Mouse (Mus musculus) right cerebral cortex, adult 18-20 months (tissue): ENCODE results near the gene Mipol1.
"Not testable (repeated sequence)": the region's sequence is repeated elsewhere in the genome, so short reads cannot be mapped to it uniquely, and the experiment has no call there.

Experiments
- DNase-seq: peaks from one replicate; pipeline ENCODE4 v3.0.0; 2022; ENCODE audit warnings: mixed read lengths

Mipol1 gene

GRCm38 (mm10) chr12:57230192-57230706 is at the start of gene Mipol1, which contains the start of gene Prps1l3:
TSS of gene Mipol1 (plus strand) at chr12:57230427.
TSS of gene Prps1l3 (plus strand) at chr12:57230412.
- peak; percentile 92 for DNase-seq

- no peak for DNase-seq
Observed at GRCm38 (mm10) chr12:57184401-57185147, 45.7 kb upstream of the Mipol1 start.

DNA sequence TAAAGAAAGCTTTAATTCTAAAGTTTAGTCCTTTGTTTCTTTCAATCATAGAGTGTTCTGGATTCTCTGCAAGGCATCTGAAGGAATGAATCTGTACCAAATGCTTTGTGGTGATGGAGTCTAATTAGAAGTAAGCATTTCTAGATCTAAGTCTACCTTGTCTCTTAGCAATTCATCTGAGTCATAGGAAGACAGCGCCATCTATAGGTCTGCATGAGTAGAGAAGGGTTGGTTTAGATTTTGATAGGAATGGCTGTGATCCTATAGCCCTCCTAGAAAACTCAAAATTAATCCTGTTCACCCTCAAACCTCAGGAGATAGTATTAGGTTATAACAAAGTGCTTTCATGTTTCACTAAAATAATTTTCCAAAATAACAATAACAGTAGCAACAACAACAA is 44.8 kb upstream of the Mipol1 start:
- DNase-seq, result no peak

GRCm38 (mm10) chr12:57186126-57186525 is 44.1 kb upstream of the Mipol1 start:
- DNase-seq, result no peak

DNA sequence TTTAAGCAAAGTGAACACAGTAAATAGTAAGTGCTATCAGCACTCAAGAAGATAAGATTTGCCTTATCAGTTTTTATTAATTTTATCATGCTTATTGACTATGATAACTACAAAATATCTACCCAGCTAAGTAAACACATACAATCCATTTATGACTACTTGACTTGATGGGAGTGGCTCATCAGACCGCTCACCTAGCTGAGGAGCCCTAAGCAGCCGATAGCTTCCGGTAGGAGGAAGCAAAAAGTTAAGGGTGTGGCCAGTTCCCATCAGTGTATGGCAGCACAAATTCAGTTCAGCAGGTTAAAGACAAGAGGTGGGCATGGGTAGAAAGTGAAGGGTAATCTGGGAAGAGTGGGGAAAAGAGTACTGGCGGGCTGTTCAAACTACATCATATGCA is 43.2 kb upstream of the Mipol1 start:
- DNase-seq, result no peak

GRCm38 (mm10) chr12:57194609-57195008 is 35.6 kb upstream of the Mipol1 start:
- no peak for DNase-seq

DNA sequence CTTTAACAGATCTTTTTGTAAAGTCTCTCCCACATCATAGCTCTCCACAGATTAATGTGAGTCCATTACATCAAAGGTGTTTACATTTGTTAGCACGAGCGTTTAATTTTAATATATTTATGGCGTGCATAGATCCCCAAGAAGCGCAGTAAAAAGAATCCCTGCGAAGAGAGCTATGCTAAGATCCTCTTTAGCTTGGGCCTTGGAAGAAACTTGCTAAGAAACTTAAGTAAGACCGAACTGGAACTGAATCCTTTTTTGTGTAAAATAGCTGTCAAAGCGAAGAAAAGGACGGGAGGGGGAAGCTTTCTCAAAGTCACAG is 34.0 kb upstream of the Mipol1 start:
- DNase-seq, result no peak

DNA sequence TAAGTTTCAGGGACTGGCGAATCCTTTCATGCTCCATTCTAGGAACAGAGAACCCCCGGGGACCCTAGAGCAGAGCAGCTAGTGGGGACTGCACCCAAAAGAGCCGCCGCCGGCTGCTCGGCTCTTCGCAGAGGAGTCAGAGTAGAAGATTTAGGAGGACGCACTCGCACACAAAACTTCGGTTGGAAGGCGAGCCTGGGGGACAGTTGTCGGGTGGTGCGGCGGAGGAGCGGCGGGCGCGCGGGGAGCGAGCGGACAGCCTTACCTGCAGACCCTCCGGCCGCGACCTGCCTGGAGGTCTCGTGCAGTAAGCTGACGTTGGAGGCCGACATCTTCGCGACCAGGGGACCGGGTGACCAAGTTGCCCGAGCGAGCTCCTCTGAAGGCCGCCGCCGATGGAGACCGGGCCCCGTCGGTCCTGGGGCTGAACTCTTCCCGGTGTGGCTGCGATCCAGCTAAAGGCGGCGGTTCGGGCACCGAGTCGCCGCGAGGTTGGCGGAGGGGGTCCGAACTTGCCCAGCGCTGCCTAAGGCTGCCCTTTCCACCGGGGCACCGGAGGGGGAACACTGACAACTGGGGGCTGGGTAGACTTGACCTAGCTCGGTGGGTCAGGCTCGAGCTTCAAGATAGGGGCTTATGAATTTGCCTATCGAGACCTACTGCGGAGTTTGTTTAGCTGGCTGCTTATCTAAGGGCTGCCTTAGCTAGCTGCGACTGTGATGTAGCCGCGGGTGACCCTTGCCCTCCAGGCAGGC is 33.4 kb upstream of the Mipol1 start:
- no peak for DNase-seq

DNA sequence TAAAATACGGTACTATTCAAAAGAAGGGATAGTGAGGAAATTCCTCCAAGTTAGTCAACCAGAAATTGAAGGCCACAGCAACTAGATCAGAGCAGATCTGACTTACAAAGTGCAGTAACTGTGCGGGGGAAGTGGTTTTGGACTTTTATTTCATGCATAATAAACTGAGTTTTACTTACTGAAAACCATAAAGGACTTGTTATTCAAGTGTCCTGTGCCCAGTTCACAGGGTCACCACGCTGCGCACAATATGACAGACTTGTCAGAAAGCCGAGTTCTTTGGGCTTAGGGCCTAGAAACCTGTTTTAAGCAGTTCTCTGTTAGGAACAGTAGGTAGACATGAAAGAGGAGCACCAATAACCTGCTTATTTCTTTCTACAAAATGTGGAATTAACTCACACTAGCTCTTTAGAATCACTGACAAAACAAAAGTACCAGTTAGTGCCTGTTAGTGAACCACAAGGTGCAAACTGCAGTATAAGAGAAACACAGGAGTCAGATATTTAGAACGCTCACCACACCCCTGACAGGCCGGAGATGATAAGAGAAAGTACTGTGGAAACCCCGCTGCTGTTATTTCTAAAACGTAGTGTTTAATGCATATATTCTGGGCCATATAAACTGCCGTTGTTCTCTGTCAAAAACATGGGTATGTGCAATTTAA is 32.7 kb upstream of the Mipol1 start, which contains the start of gene Slc25a21:
Gene Slc25a21 (minus strand): TSS at position 110 of the 664 bp plus-strand sequence.
- DNase-seq, result no peak

GRCm38 (mm10) chr12:57198269-57198668 is 32.0 kb upstream of the Mipol1 start:
- DNase-seq, result no peak

DNA sequence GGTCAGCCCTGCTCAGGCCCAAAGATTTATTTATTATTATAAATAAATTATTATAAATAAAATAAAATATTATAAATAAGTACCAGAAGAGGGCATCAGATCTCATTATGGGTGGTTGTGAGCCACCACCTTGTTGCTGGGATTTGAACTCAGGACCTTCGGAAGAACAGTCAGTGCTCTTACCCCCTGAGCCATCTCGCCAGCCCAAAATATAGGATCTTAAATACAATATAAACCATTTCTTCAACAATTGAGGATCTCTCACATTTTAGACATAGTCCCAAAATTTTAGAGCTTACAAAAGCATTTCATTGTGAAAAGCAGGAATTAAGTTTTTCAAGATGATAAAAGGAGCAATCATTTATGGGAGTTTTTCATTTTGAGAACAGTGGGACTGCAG is 30.8 kb upstream of the Mipol1 start:
- no peak for DNase-seq

GRCm38 (mm10) chr12:57201901-57202300 is 28.3 kb upstream of the Mipol1 start:
- DNase-seq, result no peak

- no peak for DNase-seq
Observed at GRCm38 (mm10) chr12:57204276-57204851, 25.9 kb upstream of the Mipol1 start.

DNA sequence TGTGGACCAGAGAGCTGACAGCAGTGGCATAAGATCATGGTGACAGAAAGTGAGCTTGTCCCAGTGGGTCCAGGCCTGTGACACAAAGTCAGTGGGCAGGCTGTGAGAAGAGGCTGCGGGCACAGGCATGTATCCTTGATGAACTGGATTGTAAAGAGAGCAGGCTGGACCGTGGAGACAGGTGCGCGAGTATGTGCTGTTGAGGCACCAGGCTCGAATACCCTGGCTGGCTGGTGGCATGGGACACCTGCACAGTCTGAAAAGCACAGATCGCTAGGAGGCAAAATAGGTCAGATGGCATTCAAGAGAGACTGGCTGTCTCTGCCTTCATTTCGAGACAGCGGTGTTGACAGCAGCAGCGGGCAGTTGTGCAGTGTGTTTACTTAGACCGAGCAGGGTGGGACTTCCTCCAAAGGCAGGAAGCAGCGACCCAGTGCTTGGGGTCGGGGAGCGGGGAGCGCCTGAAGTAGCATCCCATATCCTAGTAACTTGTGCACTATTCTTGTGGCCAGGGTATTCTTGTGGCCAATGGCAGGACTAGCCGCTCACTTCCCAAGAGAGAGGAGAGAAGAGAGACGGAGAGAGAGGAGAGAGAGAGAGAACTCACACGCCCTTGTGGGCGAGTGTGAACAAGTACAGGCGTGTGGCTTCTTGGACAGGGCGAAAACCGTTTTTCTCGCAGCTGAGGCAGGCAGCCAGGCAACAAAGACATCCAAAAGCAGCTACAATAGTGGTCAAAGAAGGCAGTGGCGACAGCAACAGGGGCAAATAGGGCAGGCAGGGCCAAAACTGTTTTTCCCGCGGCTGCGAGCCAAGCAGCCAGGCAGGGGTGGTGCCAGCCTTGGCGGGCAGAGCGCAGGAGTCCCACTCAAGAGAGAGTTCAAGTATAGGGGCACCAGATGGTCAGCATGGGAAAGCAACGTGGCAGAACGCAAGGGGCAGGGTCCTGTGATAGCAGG is 18.6 kb upstream of the Mipol1 start:
- peak; percentile 22 for DNase-seq

DNA sequence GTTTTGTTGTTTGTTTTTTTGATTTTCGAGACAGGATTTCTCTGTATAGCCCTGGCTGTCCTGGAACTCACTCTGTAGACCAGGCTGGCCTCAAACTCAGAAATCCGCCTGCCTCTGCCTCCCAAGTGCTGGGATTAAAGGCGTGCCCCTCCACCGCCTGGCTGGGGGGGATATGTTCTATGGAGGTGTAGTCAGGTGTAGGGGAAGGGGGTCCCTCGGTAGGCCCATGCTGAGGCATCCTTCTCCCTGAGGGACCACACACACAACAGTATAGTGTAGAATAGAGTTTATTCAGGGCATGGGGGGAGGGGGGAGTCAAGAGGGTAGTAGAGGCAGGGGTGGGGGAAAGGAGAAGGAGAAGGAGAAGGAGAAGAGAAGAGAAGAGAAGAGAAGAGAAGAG is 17.8 kb upstream of the Mipol1 start:
- DNase-seq, result not testable (repeated sequence)

GRCm38 (mm10) chr12:57226411-57226810 is 3.8 kb upstream of the Mipol1 start:
- DNase-seq, result no peak

GRCm38 (mm10) chr12:57227776-57228175 is 2.5 kb upstream of the Mipol1 start:
- DNase-seq, result no peak

DNA sequence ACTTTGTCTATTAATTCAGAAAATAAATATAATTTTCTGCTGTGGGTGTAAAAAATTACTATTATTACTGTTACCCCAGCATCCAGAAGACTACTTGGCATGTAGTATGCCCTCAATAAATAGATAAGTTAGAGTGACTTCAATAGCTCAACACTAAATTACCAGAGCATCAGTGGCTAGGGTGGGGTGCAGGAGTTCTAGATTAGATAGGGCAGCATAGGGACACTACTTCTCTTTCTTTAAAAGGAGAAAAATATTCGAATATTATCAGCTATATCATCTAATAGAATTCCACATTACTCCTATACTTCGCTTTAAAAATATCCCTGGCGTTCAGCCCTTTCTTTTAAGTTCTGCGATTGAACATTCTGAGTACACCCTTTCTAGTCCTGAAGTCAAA is 524 bp upstream of the Mipol1 start:
- DNase-seq, result no peak

DNA sequence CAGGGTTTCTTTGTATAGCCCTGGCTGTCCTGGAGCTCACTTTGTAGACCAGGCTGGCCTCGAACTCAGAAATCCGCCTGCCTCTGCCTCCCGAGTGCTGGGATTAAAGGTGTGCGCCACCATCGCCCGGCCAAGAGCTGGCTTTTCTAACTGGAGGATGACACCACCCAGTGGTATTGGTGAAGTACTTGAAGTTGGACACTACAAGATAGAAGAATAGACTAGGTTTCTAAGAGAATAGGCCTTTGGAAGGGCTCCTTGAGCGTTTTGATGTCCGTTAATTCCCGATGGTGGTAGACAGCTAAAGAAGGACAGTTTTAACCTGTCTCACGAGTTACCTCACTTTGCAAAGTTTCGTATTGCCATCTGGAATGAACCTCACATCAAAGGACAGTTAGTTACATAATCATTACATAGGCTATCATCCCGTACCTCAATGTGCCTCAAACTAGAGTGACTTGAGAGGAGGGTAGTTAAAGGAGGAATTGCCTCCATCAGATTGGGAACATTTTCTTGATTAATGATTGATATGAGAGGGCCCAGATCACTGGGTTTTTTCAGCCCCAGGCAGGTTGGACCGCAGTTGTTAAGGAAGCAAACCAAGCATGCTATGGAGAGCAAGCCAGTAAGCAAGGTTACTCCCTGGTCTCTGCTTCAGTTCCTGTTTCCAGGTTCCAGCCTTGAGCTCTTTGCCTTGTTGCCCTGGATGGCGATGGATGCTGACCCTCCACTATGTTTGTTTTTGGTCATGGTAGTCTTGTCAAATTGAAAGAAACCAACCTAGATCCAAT is 1.1 kb downstream of the Mipol1 start:
- peak; percentile 4 for DNase-seq

DNA sequence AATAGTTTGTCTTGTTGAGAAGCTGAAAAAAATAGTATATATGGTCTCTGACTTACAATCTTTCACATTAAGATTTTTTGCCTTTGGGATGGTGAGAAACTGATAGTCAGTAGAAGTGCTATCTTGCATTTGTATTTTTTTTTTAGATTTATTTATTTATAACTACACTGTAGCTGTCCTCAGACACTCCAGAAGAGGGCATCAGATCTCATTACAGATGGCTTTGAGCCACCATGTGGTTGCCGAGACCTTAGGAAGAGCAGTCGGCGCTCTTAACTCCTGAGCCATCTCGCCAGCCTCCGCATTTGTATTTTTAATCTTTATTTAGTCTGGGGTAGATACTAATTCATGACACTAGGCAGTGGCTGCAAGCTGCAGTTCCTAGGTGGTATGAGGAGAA is 3.2 kb downstream of the Mipol1 start:
- DNase-seq, result no peak
